Mouse (Mus musculus) liver, embryonic 13.5 days (tissue): ENCODE results near the gene Xaf1. TPM values are rescaled to one million over a fixed set of nuclear protein-coding genes. Genes with fewer than 3 reads are reported as not detected.

ENCODE experiments used
- ATAC-seq: fragments of 200-750 bp; cut with Nextera tagmentation; 2 replicates; pipeline ENCODE4 v1.8.0; 2017; ENCODE audit warnings: low read depth, mild to moderate bottlenecking, moderate number of reproducible peaks, moderate library complexity
- DNase-seq: peaks from one replicate; pipeline ENCODE4 v3.0.0; 2022
- H3K27ac ChIP-seq: fragments of 300-500 bp; sonication (generic); 2 replicates; pipeline ENCODE4 v1.5.1; 2015; ENCODE audit warnings: moderate library complexity, mild to moderate bottlenecking, inconsistent platforms
- H3K27me3 ChIP-seq: fragments of 300-500 bp; sonication (generic); 2 replicates; pipeline ENCODE4 v1.6.1; 2015; ENCODE audit warnings: mild to moderate bottlenecking, inconsistent platforms
- H3K36me3 ChIP-seq: fragments of 300-500 bp; sonication (generic); 2 replicates; pipeline ENCODE4 v1.6.1; 2015; ENCODE audit warnings: mild to moderate bottlenecking, inconsistent platforms
- H3K4me1 ChIP-seq: fragments of 300-500 bp; sonication (generic); replicated peaks from 2 replicates; pipeline ENCODE4 v1.6.1; 2015; ENCODE audit warnings: inconsistent platforms
- H3K4me2 ChIP-seq: fragments of 300-500 bp; sonication (generic); 2 replicates; pipeline ENCODE4 v1.6.1; 2015; ENCODE audit warnings: inconsistent platforms, mild to moderate bottlenecking, moderate library complexity
- H3K4me3 ChIP-seq: fragments of 300-500 bp; sonication (generic); replicated peaks from 2 replicates; pipeline ENCODE4 v1.5.1; 2015; ENCODE audit warnings: mild to moderate bottlenecking, inconsistent platforms
- H3K9ac ChIP-seq: fragments of 300-500 bp; sonication (generic); 2 replicates; pipeline ENCODE4 v1.6.1; 2015; ENCODE audit warnings: mild to moderate bottlenecking, inconsistent platforms
- H3K9me3 ChIP-seq: fragments of 300-500 bp; sonication (generic); replicated peaks from 2 replicates; pipeline ENCODE4 v1.6.1; 2016; ENCODE audit warnings: inconsistent platforms
- WGBS: fragments of 180-500 bp; shearing (Covaris S2); methylation state at CpG from one replicate; pipeline ENCODE4 v1.1.7; 2015; ENCODE audit not compliant: insufficient replicate concordance; 5-methylcytosine and 5-hydroxymethylcytosine counted together
- polyA plus RNA-seq: library from polyadenylated mRNA; unstranded; fragments of >200 nt; fragmentation: Nextera tagmentation; extraction: Ambion mirVana; gene quantifications from 2 replicates; pipeline ENCODE4 v1.2.1, GENCODE M21; 2015

The Xaf1 gene
- polyA plus RNA-seq, 1 experiment from 2014 or later, result 4.0 TPM

- Histone ChIP-seq H3K4me2 (no peak overlapping the region), H3K27ac (no peak overlapping the region), H3K36me3 (no peaks in the 10 kb centered on the region), H3K4me1 (0 out of 2 replicates have a peak, but pooled peaks cover 5% of the 10 kb centered on the region), H3K9ac (no peak overlapping the region), H3K27me3 (peaks cover 33% of the 10 kb centered on the region), H3K9me3 (no peaks in the 10 kb centered on the region), H3K4me3 (no peak overlapping the region)
- 55% methylated on average over 10 of the region's 10 CpGs for WGBS
- ATAC-seq, result no peak
- no peak for DNase-seq
Measured at GRCm38 (mm10) chr11:72311355-72312001, 10.0 kb downstream of the Xaf1 start.

DNA sequence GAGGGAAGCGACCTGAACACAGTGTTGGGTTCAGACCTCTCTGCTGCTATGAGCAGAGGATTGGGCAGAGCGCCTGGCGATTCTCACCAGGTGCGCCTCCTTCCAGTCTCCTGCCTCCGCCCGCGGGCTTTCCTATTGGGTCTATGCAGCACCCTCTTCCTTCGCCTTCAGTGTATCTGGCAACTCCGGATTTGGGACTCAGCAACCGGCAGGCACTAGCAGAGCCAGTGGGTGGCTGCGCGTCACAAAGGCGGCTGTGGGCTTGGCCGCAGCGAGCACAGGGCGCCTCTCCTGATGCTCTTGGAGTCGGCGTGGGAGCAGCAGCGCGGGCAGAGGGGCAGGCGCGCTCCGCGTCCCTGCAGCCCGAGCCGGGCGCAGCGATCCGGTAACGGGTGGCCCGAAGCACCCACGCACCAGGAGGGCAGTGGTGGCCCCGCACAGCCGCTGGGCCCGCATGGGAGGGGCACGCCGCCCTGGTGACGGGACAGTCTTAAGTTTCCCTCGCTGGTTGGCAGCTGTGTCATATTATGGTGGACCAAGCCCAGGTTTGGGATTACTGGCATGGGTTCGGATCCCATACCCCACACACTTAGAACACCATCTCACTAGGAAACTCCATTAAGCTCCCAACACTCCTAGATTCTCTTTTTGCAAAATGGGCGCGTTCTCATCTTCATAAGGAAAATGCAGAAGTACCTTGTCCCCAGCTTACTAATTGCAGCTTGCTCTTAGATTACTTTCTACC lies 12.9 kb downstream of the Xaf1 start, which contains the start of gene Fbxo39:
Fbxo39 (plus strand) TSS at position 294 of the 745 bp plus-strand sequence.
- ATAC-seq (no peak), DNase-seq (no peak)
- Histone ChIP-seq H3K9ac (no peak within 1 kb of the TSS), H3K27me3 (peaks cover 38% of the 10 kb centered on the region), H3K4me1 (0 out of 2 replicates have a peak, but pooled peaks cover 5% of the 10 kb centered on the region), H3K4me2 (0 out of 2 replicates have a peak within 1 kb of the TSS, but pooled peaks have one; percentile 8), H3K4me3 (no peak within 1 kb of the TSS), H3K27ac (no peak within 1 kb of the TSS), H3K9me3 (no peaks in the 10 kb centered on the region), H3K36me3 (no peaks in the 10 kb centered on the region)
- WGBS, result 13% methylated on average over 42 of the region's 42 CpGs

- DNase-seq (no peak), ATAC-seq (no peak)
- peaks cover 30% of the 10 kb centered on the region for H3K27me3 ChIP-seq
- 63% methylated on average over 5 of the region's 5 CpGs for WGBS
- H3K4me1 ChIP-seq, result 0 out of 2 replicates have a peak, but pooled peaks cover 5% of the 10 kb centered on the region
- H3K4me3 ChIP-seq, result no peak overlapping the region
- no peak overlapping the region for H3K4me2 ChIP-seq
- H3K27ac ChIP-seq, result no peak overlapping the region
- no peak overlapping the region for H3K9ac ChIP-seq
- no peaks in the 10 kb centered on the region for H3K36me3 ChIP-seq
- no peaks in the 10 kb centered on the region for H3K9me3 ChIP-seq
Measured at GRCm38 (mm10) chr11:72318026-72318425, 16.6 kb downstream of the Xaf1 start.

DNA sequence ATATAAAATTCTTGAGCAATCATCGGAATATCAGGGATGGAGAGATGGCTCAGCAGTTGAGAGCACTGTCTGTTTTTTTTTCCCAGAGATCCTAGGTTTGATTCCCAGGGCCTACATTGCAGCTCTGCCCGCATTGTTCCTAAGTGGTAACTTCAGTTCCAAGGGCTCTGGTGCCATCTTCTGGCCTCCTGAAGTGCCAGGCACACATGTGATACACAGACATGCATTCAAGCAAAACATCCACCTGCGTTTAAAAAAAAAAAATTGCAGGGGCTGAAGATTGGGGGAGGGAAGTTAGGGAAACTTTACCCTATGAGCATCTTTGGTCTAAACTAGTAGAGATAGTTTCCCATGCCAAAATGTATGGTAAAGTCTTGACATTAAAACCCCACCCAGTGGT lies 23.0 kb downstream of the Xaf1 start:
- Histone ChIP-seq H3K9me3 (no peaks in the 10 kb centered on the region), H3K27ac (no peak overlapping the region)
- ATAC-seq, result no peak

DNA sequence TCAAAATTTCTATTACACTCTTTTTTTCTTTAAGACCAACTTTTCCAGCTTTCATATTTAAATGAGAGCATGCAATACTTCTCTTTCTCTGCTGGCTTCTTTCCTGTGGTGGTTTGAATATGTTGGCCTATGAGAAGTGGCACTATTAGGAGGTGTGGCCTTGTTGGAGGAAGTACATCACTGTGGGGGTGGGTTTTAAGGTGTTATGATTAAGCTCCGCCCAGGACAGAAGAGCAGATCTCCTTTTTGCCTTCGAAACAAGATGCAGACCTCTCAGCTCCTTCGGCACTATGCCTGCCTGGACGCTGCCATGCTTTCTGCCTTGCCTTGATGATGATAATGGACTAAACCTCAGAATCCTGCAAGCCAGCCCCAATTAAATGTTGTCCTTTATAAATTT lies 24.3 kb downstream of the Xaf1 start:
- no peaks in the 10 kb centered on the region for H3K4me1 ChIP-seq
- H3K9ac ChIP-seq, result no peak overlapping the region
- ATAC-seq, result no peak
- H3K27me3 ChIP-seq, result no peaks in the 10 kb centered on the region
- 56% methylated on average over 4 of the region's 4 CpGs for WGBS
- H3K9me3 ChIP-seq, result no peaks in the 10 kb centered on the region
- H3K4me2 ChIP-seq, result no peak overlapping the region
- no peak overlapping the region for H3K27ac ChIP-seq
- DNase-seq, result no peak
- no peak overlapping the region for H3K4me3 ChIP-seq
- H3K36me3 ChIP-seq, result no peaks in the 10 kb centered on the region

More for the DNA sequence above, 23.0 kb downstream of the Xaf1 start:
- H3K9ac ChIP-seq, result no peak overlapping the region
- H3K4me2 ChIP-seq, result no peak overlapping the region
- no peaks in the 10 kb centered on the region for H3K4me1 ChIP-seq
- no peak overlapping the region for H3K4me3 ChIP-seq
- no peaks in the 10 kb centered on the region for H3K36me3 ChIP-seq
- no peaks in the 10 kb centered on the region for H3K27me3 ChIP-seq
- no peak for DNase-seq
- 52% methylated on average over 3 of the region's 3 CpGs for WGBS

GRCm38 (mm10) chr11:72332951-72333667 lies 31.7 kb downstream of the Xaf1 start:
- Histone ChIP-seq H3K27ac (no peak overlapping the region), H3K4me1 (no peaks in the 10 kb centered on the region), H3K4me3 (no peak overlapping the region), H3K9ac (no peak overlapping the region), H3K27me3 (no peaks in the 10 kb centered on the region), H3K4me2 (no peak overlapping the region), H3K36me3 (no peaks in the 10 kb centered on the region), H3K9me3 (no peaks in the 10 kb centered on the region)
- no peak for DNase-seq
- no peak for ATAC-seq
- 74% methylated on average over 9 of the region's 9 CpGs for WGBS

DNA sequence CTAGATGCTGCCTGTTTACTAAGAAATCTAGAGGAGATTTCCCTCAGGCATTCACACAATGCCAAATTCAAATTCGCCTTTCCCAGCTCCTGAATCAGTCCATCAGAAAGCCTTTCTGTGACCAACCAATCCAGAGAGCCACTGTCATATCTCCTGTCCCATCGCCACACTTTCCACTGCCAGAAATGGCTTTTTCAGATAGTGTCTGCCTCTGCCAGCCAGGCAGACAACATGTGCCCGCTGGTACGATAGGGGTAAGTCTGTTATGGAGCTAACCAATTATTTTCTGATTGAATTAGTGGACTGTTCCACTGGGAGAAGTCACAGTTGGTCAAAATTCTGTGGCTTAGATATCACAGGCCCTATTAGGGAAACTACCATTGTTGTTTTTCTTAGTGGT lies 33.2 kb downstream of the Xaf1 start:
- no peaks in the 10 kb centered on the region for H3K27me3 ChIP-seq
- no peak overlapping the region for H3K4me3 ChIP-seq
- H3K9me3 ChIP-seq, result no peaks in the 10 kb centered on the region
- no peaks in the 10 kb centered on the region for H3K4me1 ChIP-seq
- H3K4me2 ChIP-seq, result no peak overlapping the region
- DNase-seq, result no peak
- H3K9ac ChIP-seq, result no peak overlapping the region
- ATAC-seq, result no peak
- no peaks in the 10 kb centered on the region for H3K36me3 ChIP-seq
- no peak overlapping the region for H3K27ac ChIP-seq
- 55% methylated on average over 4 of the region's 4 CpGs for WGBS

GRCm38 (mm10) chr11:72336726-72337125 lies 35.3 kb downstream of the Xaf1 start:
- DNase-seq (no peak), ATAC-seq (no peak)
- H3K4me1 ChIP-seq, result no peaks in the 10 kb centered on the region
- H3K27me3 ChIP-seq, result no peaks in the 10 kb centered on the region
- H3K9ac ChIP-seq, result no peak overlapping the region
- no peaks in the 10 kb centered on the region for H3K36me3 ChIP-seq
- no peak overlapping the region for H3K4me3 ChIP-seq
- no peak overlapping the region for H3K27ac ChIP-seq
- no peaks in the 10 kb centered on the region for H3K9me3 ChIP-seq
- H3K4me2 ChIP-seq, result no peak overlapping the region
- 66% methylated on average over 8 of the region's 8 CpGs for WGBS

DNA sequence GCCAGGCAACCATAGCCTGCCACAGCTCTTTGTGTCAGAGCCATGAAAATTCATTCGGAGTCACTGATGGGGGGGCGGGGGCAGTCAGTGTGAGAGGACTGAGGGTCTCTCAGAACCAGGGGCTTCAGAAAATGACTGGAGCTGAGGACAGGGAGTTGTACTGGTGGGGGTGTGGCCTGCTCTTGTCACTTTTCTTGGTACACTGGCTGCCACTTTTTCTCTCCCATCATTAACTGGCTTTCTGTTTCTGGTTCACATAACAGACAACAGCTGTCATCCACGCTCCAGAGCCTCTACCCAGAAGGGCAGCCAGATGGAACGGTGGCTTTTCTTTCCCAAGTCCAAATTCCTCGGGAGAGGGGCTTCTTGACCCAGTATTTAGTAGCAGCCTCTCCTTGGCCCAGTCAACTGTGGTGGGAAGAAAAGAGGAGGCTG lies 37.0 kb downstream of the Xaf1 start:
- WGBS, result 68% methylated on average over 5 of the region's 5 CpGs
- H3K27me3 ChIP-seq, result no peaks in the 10 kb centered on the region
- H3K9ac ChIP-seq, result no peak overlapping the region
- no peak overlapping the region for H3K4me2 ChIP-seq
- no peaks in the 10 kb centered on the region for H3K36me3 ChIP-seq
- no peaks in the 10 kb centered on the region for H3K4me1 ChIP-seq
- DNase-seq, result no peak
- ATAC-seq, result no peak
- no peak overlapping the region for H3K27ac ChIP-seq
- H3K4me3 ChIP-seq, result no peak overlapping the region
- H3K9me3 ChIP-seq, result no peaks in the 10 kb centered on the region

- Histone ChIP-seq H3K9ac (no peak overlapping the region), H3K27me3 (no peaks in the 10 kb centered on the region), H3K4me3 (no peak overlapping the region), H3K9me3 (no peaks in the 10 kb centered on the region), H3K4me1 (no peaks in the 10 kb centered on the region), H3K27ac (no peak overlapping the region), H3K36me3 (no peaks in the 10 kb centered on the region), H3K4me2 (no peak overlapping the region)
- 69% methylated on average over 4 of the region's 4 CpGs for WGBS
- DNase-seq, result no peak
- no peak for ATAC-seq
Measured at GRCm38 (mm10) chr11:72339716-72340115, 38.3 kb downstream of the Xaf1 start.

DNA sequence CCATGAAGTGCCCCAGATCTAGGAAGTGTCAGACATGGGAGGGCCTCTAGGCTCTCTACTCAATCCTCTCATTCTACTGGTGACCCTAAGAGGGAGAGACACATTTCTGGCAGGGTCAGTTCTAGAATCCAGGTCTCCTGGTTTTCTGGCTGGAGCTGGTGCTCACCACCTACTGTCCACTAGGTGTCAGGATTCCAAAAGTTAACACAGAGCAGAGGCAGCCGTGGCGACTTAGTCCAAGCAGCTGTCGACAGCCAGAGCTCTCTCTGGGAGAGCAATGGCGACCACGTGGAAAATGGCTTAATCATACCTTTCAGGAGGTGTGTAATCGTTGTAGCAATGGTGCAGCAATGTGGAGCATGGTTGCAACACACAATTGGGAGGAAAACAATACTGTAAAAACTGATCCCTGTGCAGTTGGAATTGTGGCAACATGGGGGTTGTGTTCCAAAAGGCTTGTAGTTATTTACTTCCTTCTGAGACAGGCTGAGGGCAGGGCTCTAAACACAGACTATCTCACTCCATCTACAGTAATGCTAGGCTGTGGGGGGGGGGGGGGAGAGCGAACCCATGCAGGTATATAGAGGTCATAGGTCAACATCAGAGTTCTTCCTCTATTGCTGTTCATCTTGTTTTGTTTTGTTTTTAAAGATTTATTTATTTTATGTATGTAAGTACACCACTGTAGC lies 41.3 kb downstream of the Xaf1 start:
- 9% methylated on average over 7 of the region's 7 CpGs for WGBS
- DNase-seq (peak; percentile 15), ATAC-seq (peak; percentile 62; the same call in 1 of the 2 replicates)
- Histone ChIP-seq H3K9me3 (no peaks in the 10 kb centered on the region), H3K4me3 (no peak overlapping the region), H3K4me1 (no peaks in the 10 kb centered on the region), H3K4me2 (no peak overlapping the region), H3K27me3 (no peaks in the 10 kb centered on the region), H3K9ac (no peak overlapping the region), H3K27ac (no peak overlapping the region), H3K36me3 (no peaks in the 10 kb centered on the region)
